Mouse (Mus musculus) hindbrain, postnatal 0 days (tissue): ENCODE measurements at regions not wholly inside any gene's neighbourhood (a gene's known extent, or its start where the extent isn't known, plus 50 kb on each side); places are given as distances from the start of the nearest gene placed in this dataset.

ENCODE experiments used
- ATAC-seq: fragments of 200-750 bp; cut with Nextera tagmentation; 2 replicates; pipeline ENCODE4 v1.8.0; 2017; ENCODE audit warnings: mild to moderate bottlenecking, moderate TSS enrichment, moderate library complexity
- DNase-seq: peaks from one replicate; pipeline ENCODE4 v3.0.0-alpha.2; 2015; ENCODE audit warnings: low spot score
- H3K27ac ChIP-seq: fragments of 300-500 bp; sonication (generic); 2 replicates; pipeline ENCODE4 v1.5.1; 2014; ENCODE audit warnings: mild to moderate bottlenecking
- H3K27me3 ChIP-seq: fragments of 300-500 bp; sonication (generic); 2 replicates; pipeline ENCODE4 v1.6.1; 2014; ENCODE audit warnings: low read length, mixed read lengths; ENCODE audit not compliant: insufficient read depth
- H3K36me3 ChIP-seq: fragments of 300-500 bp; sonication (generic); 2 replicates; pipeline ENCODE4 v1.6.1; 2014; ENCODE audit warnings: low read length, mixed read lengths; ENCODE audit not compliant: insufficient read depth
- H3K4me1 ChIP-seq: fragments of 300-500 bp; sonication (generic); 2 replicates; pipeline ENCODE4 v1.6.1; 2014; ENCODE audit warnings: antibody characterized with exemption, low read length, mixed read lengths; ENCODE audit not compliant: insufficient read depth
- H3K4me2 ChIP-seq: fragments of 300-500 bp; sonication (generic); 2 replicates; pipeline ENCODE4 v1.6.1; 2014; ENCODE audit warnings: low read depth, mild to moderate bottlenecking, low read length, moderate library complexity, mixed read lengths
- H3K4me3 ChIP-seq: fragments of 300-500 bp; sonication (generic); 2 replicates; pipeline ENCODE4 v1.5.1; 2014; ENCODE audit warnings: low read length
- H3K9ac ChIP-seq: fragments of 300-500 bp; sonication (generic); replicated peaks from 2 replicates; pipeline ENCODE4 v1.6.1; 2014; ENCODE audit warnings: mild to moderate bottlenecking, low read length, moderate library complexity, mixed read lengths
- H3K9me3 ChIP-seq: fragments of 300-500 bp; sonication (generic); 2 replicates; pipeline ENCODE4 v1.6.1; 2016; ENCODE audit warnings: low read length, mixed read lengths
- CTCF ChIP-seq: IDR thresholded peaks from 2 replicates; pipeline ENCODE4 v1.5.1; 2016; ENCODE audit warnings: antibody characterized with exemption, control low read depth, low read depth
- WGBS: fragments of 180-500 bp; shearing (Covaris S2); extraction: QIAGEN DNeasy Blood & Tissue Kit; methylation state at CpG from one replicate; pipeline ENCODE4 v1.1.7; 2014; 5-methylcytosine and 5-hydroxymethylcytosine counted together

GRCm38 (mm10) chr2:174932137-174933012, 77.7 kb upstream of the Gm14444 start:
- WGBS = 34% methylated on average over 20 of the region's 20 CpGs
- peak overlapping the region; percentile 29; the same call in 1 of the 2 replicates for H3K4me2 ChIP-seq
- no peak overlapping the region for H3K9ac ChIP-seq

GRCm38 (mm10) chr2:174933013-174933353, 77.1 kb upstream of the Gm14444 start:
- Histone ChIP-seq H3K9me3 (no peaks in the 10 kb centered on the region), H3K27me3 (no peaks in the 10 kb centered on the region), H3K36me3 (no peaks in the 10 kb centered on the region), H3K4me3 (no peak overlapping the region), H3K4me2 (peak overlapping the region; percentile 29; the same call in 1 of the 2 replicates), H3K4me1 (no peaks in the 10 kb centered on the region), H3K9ac (no peak overlapping the region), H3K27ac (no peak overlapping the region)
- DNase-seq (no peak), ATAC-seq (peak; percentile 67)
- WGBS = 24% methylated on average over 6 of the region's 6 CpGs
- TF ChIP-seq CTCF = no peak

More at GRCm38 (mm10) chr2:174932137-174933012, 77.7 kb upstream of the Gm14444 start:
- Histone ChIP-seq H3K9me3 (no peaks in the 10 kb centered on the region), H3K4me1 (no peaks in the 10 kb centered on the region), H3K4me3 (no peak overlapping the region), H3K27ac (no peak overlapping the region), H3K27me3 (no peaks in the 10 kb centered on the region), H3K36me3 (no peaks in the 10 kb centered on the region)
- DNase-seq (peak; percentile 90), ATAC-seq (peak; percentile 69)
- peak; percentile 98 for TF ChIP-seq CTCF

GRCm38 (mm10) chr2:174936665-174937064, 73.4 kb upstream of the Gm14444 start:
- H3K36me3 ChIP-seq = no peaks in the 10 kb centered on the region
- H3K4me2 ChIP-seq = no peak overlapping the region
- H3K4me3 ChIP-seq = no peak overlapping the region
- H3K27me3 ChIP-seq = no peaks in the 10 kb centered on the region
- ATAC-seq = no peak
- 37% methylated on average over 5 of the region's 5 CpGs for WGBS
- no peaks in the 10 kb centered on the region for H3K4me1 ChIP-seq
- no peak overlapping the region for H3K9ac ChIP-seq
- H3K9me3 ChIP-seq = no peaks in the 10 kb centered on the region
- TF ChIP-seq CTCF = peak; percentile 63
- no peak overlapping the region for H3K27ac ChIP-seq
- DNase-seq = peak; percentile 32

GRCm38 (mm10) chr2:174937930-174938329, 72.1 kb upstream of the Gm14444 start:
- no peaks in the 10 kb centered on the region for H3K36me3 ChIP-seq
- TF ChIP-seq CTCF = no peak
- no peak for ATAC-seq
- H3K9me3 ChIP-seq = no peaks in the 10 kb centered on the region
- H3K4me3 ChIP-seq = no peak overlapping the region
- no peak overlapping the region for H3K27ac ChIP-seq
- no peaks in the 10 kb centered on the region for H3K4me1 ChIP-seq
- WGBS = 87% methylated on average over 4 of the region's 4 CpGs
- H3K27me3 ChIP-seq = no peaks in the 10 kb centered on the region
- H3K4me2 ChIP-seq = no peak overlapping the region
- H3K9ac ChIP-seq = no peak overlapping the region
- DNase-seq = no peak

GRCm38 (mm10) chr2:174942221-174942620, 67.8 kb upstream of the Gm14444 start:
- ATAC-seq (no peak), DNase-seq (no peak)
- H3K27me3 ChIP-seq = no peaks in the 10 kb centered on the region
- no peak overlapping the region for H3K4me2 ChIP-seq
- WGBS = 87% methylated on average over 4 of the region's 4 CpGs
- H3K4me1 ChIP-seq = no peaks in the 10 kb centered on the region
- no peak overlapping the region for H3K4me3 ChIP-seq
- no peaks in the 10 kb centered on the region for H3K36me3 ChIP-seq
- TF ChIP-seq CTCF = no peak
- H3K9ac ChIP-seq = no peak overlapping the region
- H3K9me3 ChIP-seq = no peaks in the 10 kb centered on the region
- H3K27ac ChIP-seq = no peak overlapping the region

- Histone ChIP-seq H3K4me1 (no peaks in the 10 kb centered on the region), H3K36me3 (no peaks in the 10 kb centered on the region), H3K27ac (no peak overlapping the region), H3K9me3 (no peaks in the 10 kb centered on the region), H3K27me3 (no peaks in the 10 kb centered on the region), H3K4me3 (no peak overlapping the region), H3K4me2 (no peak overlapping the region), H3K9ac (no peak overlapping the region)
- ATAC-seq (no peak), DNase-seq (no peak)
- 80% methylated on average over 8 of the region's 8 CpGs for WGBS
- TF ChIP-seq CTCF = no peak
Measured at GRCm38 (mm10) chr2:174948106-174948505, 61.9 kb upstream of the Gm14444 start.
